Mouse (Mus musculus) gonadal fat pad, adult 2 months (tissue): ENCODE results near the gene Tmtc4. TPM values are rescaled to one million over a fixed set of nuclear protein-coding genes. Genes with fewer than 3 reads are reported as not detected.

Experiments
- DNase-seq: peaks from one replicate; pipeline ENCODE4 v3.0.0-alpha.2; 2012; ENCODE audit warnings: low read depth
- polyA plus RNA-seq: library from polyadenylated mRNA; depleted of rRNA; stranded (reverse); fragments of >200 nt; gene quantifications from 2 replicates; pipeline ENCODE4 v1.2.3, GENCODE M21; 2012; rRNA removed

The Tmtc4 gene
- polyA plus RNA-seq, 1 experiment, result 14.4 TPM

DNA sequence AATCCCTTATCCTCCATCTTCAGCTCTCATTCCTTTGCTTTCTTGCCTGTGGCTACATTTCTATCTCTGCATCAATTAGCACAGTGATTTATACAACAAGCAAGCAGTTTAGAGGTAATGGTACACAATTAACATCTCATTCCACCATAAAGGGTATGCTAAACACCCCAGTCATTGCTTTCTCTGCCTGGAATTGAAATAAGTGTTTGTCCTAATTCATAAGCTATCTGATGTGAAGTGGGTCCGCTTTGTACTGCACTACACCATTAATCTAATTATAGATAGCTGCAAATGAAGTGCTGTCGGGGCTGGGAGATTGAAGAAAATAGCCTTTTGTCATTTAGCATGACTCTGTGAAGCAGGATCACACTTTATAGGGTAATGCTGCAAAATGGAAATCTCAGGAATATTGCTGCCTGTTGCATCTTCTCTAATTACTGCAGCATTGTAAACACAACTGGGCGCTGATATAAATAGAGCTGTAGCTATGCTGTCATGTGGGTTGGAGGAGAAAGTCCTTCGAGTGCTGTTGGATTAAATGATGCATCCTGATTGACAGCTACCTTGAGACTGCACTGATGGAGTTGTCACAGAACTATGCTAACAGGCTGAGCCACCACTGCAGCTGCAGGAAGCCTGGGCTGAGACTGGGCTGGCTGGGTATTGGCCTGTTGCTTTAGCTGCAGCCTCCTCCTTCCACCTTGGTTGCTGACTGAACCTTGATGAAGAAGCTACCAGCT, 111.8 kb downstream of the Tmtc4 start:
- DNase-seq, result no peak

DNA sequence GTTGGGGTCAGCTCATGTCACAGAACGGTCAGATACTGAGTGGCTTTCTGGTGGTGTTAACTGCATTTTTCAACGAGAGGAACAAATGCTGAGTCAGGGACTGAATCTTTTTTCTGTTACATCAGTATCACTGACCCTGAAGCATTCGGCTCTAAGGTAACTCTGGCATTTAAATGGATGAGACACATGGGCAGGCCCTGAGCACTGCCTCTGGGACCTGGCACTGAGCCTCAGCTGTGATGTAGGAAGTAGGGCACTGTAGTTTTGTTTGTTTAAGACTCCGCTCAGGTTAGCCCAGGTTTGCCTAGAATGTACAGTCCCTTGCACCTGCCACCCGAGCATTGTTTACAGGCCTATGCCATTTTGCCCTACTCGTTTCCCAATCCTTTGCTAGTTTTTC, 114.0 kb downstream of the Tmtc4 start:
- no peak for DNase-seq

Other genes with a start within 250 kb of the Tmtc4 start
- gene Ggact, start 70.3 kb downstream of the Tmtc4 start, polyA plus RNA-seq, result 45.9 and 50.4 TPM in 2 replicates